Mouse (Mus musculus) lung, postnatal 0 days (tissue): Measurements from ENCODE around the gene Rdh5. TPM values are rescaled to one million over a fixed set of nuclear protein-coding genes. Genes with fewer than 3 reads are reported as not detected.

ENCODE experiments used
- ATAC-seq: fragments of 200-750 bp; cut with Nextera tagmentation; 2 replicates; pipeline ENCODE4 v1.8.0; 2017; ENCODE audit warnings: moderate library complexity
- DNase-seq: peaks from one replicate; pipeline ENCODE4 v3.0.0-alpha.2; 2016; ENCODE audit warnings: low spot score
- H3K27ac ChIP-seq: fragments of 300-500 bp; sonication (generic); 2 replicates; pipeline ENCODE4 v1.5.1; 2014; ENCODE audit warnings: antibody characterized with exemption, mild to moderate bottlenecking, low read length, mixed read lengths
- H3K27me3 ChIP-seq: fragments of 300-500 bp; sonication (generic); replicated peaks from 2 replicates; pipeline ENCODE4 v1.6.1; 2014; ENCODE audit warnings: low read length, mixed read lengths; ENCODE audit not compliant: insufficient read depth
- H3K36me3 ChIP-seq: fragments of 300-500 bp; sonication (generic); 2 replicates; pipeline ENCODE4 v1.6.1; 2014; ENCODE audit warnings: low read length, mixed read lengths; ENCODE audit not compliant: insufficient read depth
- H3K4me1 ChIP-seq: fragments of 300-500 bp; sonication (generic); 2 replicates; pipeline ENCODE4 v1.6.1; 2014; ENCODE audit warnings: antibody characterized with exemption, low read depth, low read length, mixed read lengths; ENCODE audit not compliant: insufficient read depth
- H3K4me2 ChIP-seq: fragments of 300-500 bp; sonication (generic); replicated peaks from 2 replicates; pipeline ENCODE4 v1.6.1; 2014; ENCODE audit warnings: low read depth, mild to moderate bottlenecking, low read length, moderate library complexity, mixed read lengths
- H3K4me3 ChIP-seq: fragments of 300-500 bp; sonication (generic); 2 replicates; pipeline ENCODE4 v1.5.1; 2014; ENCODE audit warnings: low read depth, low read length
- H3K9ac ChIP-seq: fragments of 300-500 bp; sonication (generic); replicated peaks from 2 replicates; pipeline ENCODE4 v1.6.1; 2014; ENCODE audit warnings: low read depth, mild to moderate bottlenecking
- H3K9me3 ChIP-seq: fragments of 300-500 bp; sonication (generic); 2 replicates; pipeline ENCODE4 v1.6.1; 2016; ENCODE audit warnings: low read length, mixed read lengths
- CTCF ChIP-seq: IDR thresholded peaks from 2 replicates; pipeline ENCODE4 v1.5.1; 2016; ENCODE audit warnings: antibody characterized with exemption, mild to moderate bottlenecking
- EP300 ChIP-seq: IDR thresholded peaks from 2 replicates; pipeline ENCODE4 v1.6.1; 2016; ENCODE audit warnings: antibody characterized with exemption, mild to moderate bottlenecking, control low read depth
- WGBS: fragments of 180-500 bp; shearing (Covaris S2); extraction: QIAGEN DNeasy Blood & Tissue Kit; methylation state at CpG from one replicate; pipeline ENCODE4 v1.1.7; 2014; 5-methylcytosine and 5-hydroxymethylcytosine counted together
- polyA plus RNA-seq: library from polyadenylated mRNA; unstranded; fragments of >200 nt; fragmentation: Nextera tagmentation; extraction: Ambion mirVana; gene quantifications from 2 replicates; pipeline ENCODE4 v1.2.1, GENCODE M21; 2015

Gene Rdh5
- polyA plus RNA-seq, 1 experiment from 2014 or later: 13.2 TPM

DNA sequence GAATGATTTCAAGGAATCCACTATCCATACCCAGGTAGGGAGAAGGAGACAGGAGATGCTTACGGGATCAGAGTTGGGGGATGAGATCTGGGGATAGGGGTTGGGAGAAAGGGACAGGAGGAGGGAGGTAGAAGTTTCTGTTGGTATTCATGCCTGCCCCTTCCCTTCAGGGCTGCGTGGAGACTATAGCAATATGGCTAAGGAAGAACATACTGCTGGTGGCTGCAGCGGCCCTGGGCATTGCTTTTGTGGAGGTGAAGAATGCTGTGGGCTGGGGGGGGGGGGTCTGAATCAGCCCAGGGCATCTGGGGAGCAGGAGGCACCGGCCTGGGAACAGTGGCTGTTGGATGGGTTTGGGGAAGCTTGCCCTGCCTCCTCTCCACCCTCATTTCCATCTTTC, 10.4 kb downstream of the Rdh5 start:
- Histone ChIP-seq H3K9ac (no peak overlapping the region), H3K4me1 (peaks cover 6% of the 10 kb centered on the region; the same call in 1 of the 2 replicates), H3K36me3 (peaks cover 9% of the 10 kb centered on the region), H3K27me3 (no peaks in the 10 kb centered on the region), H3K4me3 (no peak overlapping the region), H3K4me2 (no peak overlapping the region), H3K9me3 (no peaks in the 10 kb centered on the region), H3K27ac (no peak overlapping the region)
- WGBS: 81% methylated on average over 4 of the region's 4 CpGs
- ATAC-seq: no peak
- no peak for DNase-seq
- TF ChIP-seq CTCF (no peak), EP300 (no peak)

- no peaks in the 10 kb centered on the region for H3K9me3 ChIP-seq
- ATAC-seq: no peak
- H3K9ac ChIP-seq: no peak overlapping the region
- no peak for TF ChIP-seq EP300
- H3K4me3 ChIP-seq: no peak overlapping the region
- H3K4me1 ChIP-seq: peaks cover 6% of the 10 kb centered on the region; the same call in 1 of the 2 replicates
- no peaks in the 10 kb centered on the region for H3K27me3 ChIP-seq
- DNase-seq: no peak
- peaks cover 7% of the 10 kb centered on the region; the same call in 1 of the 2 replicates for H3K36me3 ChIP-seq
- H3K27ac ChIP-seq: no peak overlapping the region
- peak overlapping the region; percentile 76; the same call in 1 of the 2 replicates for H3K4me2 ChIP-seq
- WGBS: 83% methylated on average over 6 of the region's 6 CpGs
These were observed 11.3 kb downstream of the Rdh5 start for GRCm38 (mm10) chr10:128911430-128911829.

DNA sequence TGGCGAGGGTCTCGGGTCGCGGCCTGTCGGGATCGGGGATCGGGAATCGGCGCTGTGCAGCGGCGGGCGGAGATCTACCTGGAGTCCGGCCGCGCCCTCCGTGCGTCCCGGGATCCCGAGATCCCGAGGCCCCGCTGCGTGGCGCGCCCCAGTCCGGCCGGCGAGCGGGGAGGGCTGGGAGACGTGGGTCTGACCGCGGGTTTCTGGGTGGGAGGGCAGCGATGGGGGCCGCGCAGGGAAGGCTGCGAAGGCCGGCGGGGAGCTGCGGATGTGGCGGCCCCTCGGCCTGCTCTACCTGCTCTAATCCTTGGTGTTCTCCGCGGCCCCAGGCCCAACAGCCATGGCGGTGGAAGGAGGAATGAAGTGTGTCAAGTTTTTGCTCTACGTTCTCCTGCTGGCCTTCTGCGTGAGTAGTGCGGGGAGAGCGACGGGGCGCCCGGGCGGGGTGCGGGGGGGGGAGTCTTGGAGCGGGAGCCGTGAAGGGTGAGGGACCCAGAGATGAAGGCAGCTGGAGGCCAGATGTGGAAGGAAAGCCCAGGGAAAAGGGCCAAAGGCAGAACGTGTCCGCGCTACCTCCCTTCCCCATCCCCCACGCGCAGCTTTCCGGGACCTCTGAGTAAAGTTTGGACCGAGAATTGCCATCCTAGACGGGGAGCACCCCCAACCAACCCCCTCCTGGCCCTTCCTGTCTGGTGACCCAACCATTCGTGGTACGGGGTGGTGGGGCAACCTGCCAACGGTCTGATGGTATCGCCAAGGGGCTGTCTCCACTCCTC, 12.4 kb downstream of the Rdh5 start:
- Histone ChIP-seq H3K27ac (peak overlapping the region; percentile 92), H3K27me3 (no peaks in the 10 kb centered on the region), H3K4me1 (peaks cover 6% of the 10 kb centered on the region; the same call in 1 of the 2 replicates), H3K9me3 (no peaks in the 10 kb centered on the region), H3K36me3 (peaks cover 3% of the 10 kb centered on the region; the same call in 1 of the 2 replicates), H3K4me2 (peak overlapping the region; percentile 76), H3K9ac (peak overlapping the region; percentile 81), H3K4me3 (peak overlapping the region; percentile 86)
- WGBS: 1% methylated on average over 40 of the region's 66 CpGs
- no peak for TF ChIP-seq CTCF
- no peak for TF ChIP-seq EP300
- DNase-seq (peak; percentile 60), ATAC-seq (peak; percentile 46)

- Histone ChIP-seq H3K9ac (peak overlapping the region; percentile 81), H3K36me3 (peaks cover 3% of the 10 kb centered on the region; the same call in 1 of the 2 replicates), H3K27me3 (no peaks in the 10 kb centered on the region), H3K4me2 (peak overlapping the region; percentile 76), H3K4me1 (peaks cover 6% of the 10 kb centered on the region; the same call in 1 of the 2 replicates), H3K9me3 (no peaks in the 10 kb centered on the region), H3K27ac (peak overlapping the region; percentile 92), H3K4me3 (peak overlapping the region; percentile 86)
- DNase-seq (peak; percentile 95), ATAC-seq (peak; percentile 94)
- 0% methylated on average over 14 of the region's 41 CpGs for WGBS
- no peak; the same call in 1 of the 2 replicates for TF ChIP-seq EP300
- no peak for TF ChIP-seq CTCF
These were observed 13.1 kb downstream of the Rdh5 start for GRCm38 (mm10) chr10:128909567-128910028.

DNA sequence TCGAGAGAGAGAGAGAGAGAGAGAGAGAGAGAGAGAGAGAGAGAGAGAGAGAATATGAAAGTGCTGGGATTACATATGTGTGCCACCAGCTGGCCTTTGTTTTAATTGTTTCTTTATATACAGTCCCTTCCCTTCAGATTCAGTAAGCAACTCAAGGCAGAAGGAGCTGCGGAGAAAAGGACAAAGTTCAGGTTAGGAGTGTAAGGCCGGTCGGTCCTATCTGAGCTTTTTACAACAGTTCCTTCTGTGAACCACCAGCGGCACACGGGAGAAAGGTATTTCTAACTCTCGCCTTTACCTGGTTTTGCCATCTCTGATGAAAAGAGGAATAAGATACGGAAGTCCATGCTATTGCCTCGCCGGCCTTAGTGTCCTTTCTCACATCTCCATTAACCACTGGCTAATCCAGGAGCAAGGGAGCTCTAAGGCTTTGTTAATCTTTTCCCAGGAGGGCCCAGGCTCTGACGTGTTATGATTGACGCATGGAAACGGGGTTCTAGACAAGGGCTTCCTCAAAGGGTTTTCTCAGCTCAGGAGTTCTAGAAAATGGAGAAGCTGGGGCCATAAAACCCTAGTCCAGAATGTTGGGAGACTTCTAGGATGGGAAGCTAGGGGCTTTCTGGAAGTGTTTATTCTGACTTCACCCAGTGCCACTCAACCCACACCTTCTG, 13.8 kb downstream of the Rdh5 start:
- Histone ChIP-seq H3K9ac (peak overlapping the region; percentile 81), H3K27ac (peak overlapping the region; percentile 92), H3K4me2 (peak overlapping the region; percentile 76), H3K4me1 (peaks cover 6% of the 10 kb centered on the region; the same call in 1 of the 2 replicates), H3K9me3 (no peaks in the 10 kb centered on the region), H3K4me3 (peak overlapping the region; percentile 86), H3K36me3 (0 out of 2 replicates have a peak, but pooled peaks cover under 1% of the 10 kb centered on the region), H3K27me3 (no peaks in the 10 kb centered on the region)
- peak; percentile 1; the same call in 1 of the 2 replicates for ATAC-seq
- DNase-seq: peak; percentile 42
- 56% methylated on average over 13 of the region's 13 CpGs for WGBS
- TF ChIP-seq CTCF (no peak), EP300 (no peak)

- no peak overlapping the region for H3K9ac ChIP-seq
- no peaks in the 10 kb centered on the region for H3K36me3 ChIP-seq
- WGBS: 82% methylated on average over 5 of the region's 5 CpGs
- H3K4me1 ChIP-seq: peaks cover 6% of the 10 kb centered on the region; the same call in 1 of the 2 replicates
- no peak for TF ChIP-seq EP300
- no peak for TF ChIP-seq CTCF
- ATAC-seq: no peak
- no peaks in the 10 kb centered on the region for H3K9me3 ChIP-seq
- no peak overlapping the region for H3K4me2 ChIP-seq
- no peak overlapping the region for H3K27ac ChIP-seq
- H3K4me3 ChIP-seq: no peak overlapping the region
- H3K27me3 ChIP-seq: no peaks in the 10 kb centered on the region
- DNase-seq: no peak
These were observed 17.9 kb downstream of the Rdh5 start for GRCm38 (mm10) chr10:128904812-128905211.
